Mouse (Mus musculus): ENCODE measurements at regions not wholly inside any gene's neighbourhood (a gene's known extent, or its start where the extent isn't known, plus 50 kb on each side); places are given as distances from the start of the nearest gene placed in this dataset.

DNA sequence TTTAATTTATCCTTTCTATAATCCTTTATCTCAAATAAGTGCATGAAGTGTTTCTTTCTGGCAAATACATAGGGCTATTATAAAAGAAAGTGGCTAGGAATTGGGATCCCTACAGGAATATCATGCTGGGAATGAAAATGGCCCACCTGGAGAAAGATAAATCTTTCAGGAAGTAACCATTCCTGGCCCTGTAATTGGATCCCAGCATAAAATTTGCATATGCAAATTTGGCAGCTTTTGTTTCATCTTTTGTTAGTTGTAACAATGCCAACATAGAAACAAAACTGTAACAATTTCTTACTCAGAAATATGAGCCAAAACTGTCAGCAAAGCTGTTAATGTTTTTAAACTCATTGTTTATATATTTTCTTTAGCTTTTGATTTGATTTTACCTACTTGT lies 430.0 kb upstream of the Gm20594 start:
- DNase-seq (ENCODE audit: low read depth, low spot score): no peak

GRCm38 (mm10) chr6:79401090-79401489 lies 416.6 kb upstream of the Gm20594 start:
- no peak for DNase-seq (ENCODE audit: low read depth, low spot score)

GRCm38 (mm10) chr6:79408955-79409354 lies 408.8 kb upstream of the Gm20594 start:
- peak; percentile 8 for DNase-seq (ENCODE audit: low read depth, low spot score)

DNA sequence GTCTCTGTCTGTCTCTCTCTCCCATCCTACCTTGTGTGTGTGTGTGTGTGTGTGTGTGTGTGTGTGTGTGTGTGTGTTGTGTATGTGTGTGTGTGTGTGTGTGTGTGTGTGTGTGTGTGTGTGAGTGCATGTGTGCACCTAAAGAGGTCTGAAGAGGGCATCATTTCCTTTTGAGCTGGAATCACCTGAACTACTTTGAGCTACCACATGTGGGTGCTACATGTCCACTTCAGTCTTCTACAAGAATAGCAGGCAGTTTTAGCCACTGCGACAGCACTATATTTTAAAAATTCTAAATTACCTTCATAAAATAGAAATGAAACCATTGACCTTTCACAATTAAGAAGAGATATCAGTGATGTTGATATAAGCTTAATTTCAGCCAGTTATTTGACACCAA lies 371.9 kb upstream of the Gm20594 start:
- DNase-seq (ENCODE audit: low read depth, low spot score): no peak

DNA sequence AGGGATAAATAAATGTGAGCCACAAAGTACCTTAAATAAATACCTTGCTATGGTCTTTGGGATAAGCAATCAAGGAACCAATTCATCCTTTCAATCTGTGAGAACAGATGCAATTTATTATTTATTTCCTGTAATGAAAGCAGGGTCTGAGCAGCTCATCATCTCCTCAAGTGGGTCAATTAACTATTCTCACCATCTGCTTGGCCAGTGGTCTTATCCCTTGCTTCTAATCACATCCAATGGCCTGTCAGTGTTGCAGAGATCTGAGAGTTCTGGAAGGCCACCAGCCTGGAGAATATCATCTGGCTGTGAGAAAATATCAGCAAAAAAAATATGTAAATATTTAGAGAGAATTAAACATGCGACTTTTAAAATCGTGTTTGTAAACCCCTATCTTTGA lies 326.5 kb upstream of the Gm20594 start:
- DNase-seq (ENCODE audit: low read depth, low spot score): no peak

DNA sequence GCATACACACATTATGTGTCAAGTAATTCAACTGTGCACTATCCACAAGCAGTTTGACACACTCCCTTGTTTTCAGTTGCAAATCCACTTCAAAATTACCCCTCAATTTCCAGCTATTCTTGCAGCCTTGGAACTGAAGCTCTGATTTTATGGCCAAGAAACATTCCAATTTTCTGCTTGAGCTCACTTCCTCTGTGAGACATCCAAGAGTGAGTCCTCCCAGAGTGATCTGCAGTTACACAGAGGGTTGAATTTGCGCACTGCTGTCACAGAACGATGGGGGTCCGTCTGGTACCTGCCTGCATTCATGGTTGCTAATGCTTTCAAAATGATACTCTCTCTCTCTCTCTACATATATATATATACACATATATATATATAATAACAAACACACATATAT lies 317.1 kb upstream of the Gm20594 start:
- DNase-seq (ENCODE audit: low read depth, low spot score): no peak

Measured in mesoderm, embryonic 11.5 days (tissue).